Mouse (Mus musculus) mouse embryonic stem cell (cell line): ENCODE results near the gene Kcnj15.

Experiments used
- in situ Hi-C, 2 experiments: fragments of 300-500 bp; cut with MboI; formaldehyde crosslinking; loops; 1 replicate in 1 of 2; 3 replicates in 1 of 2; pipeline ENCODE4 v1.14.3; 2019 to 2020; ENCODE audit warnings: low sequenced_read_pairs in 2 of 2, low pct_unique_long_range_greater_than_20kb in 1 of 2, mixed read lengths in 1 of 2; ENCODE audit not compliant: unreplicated experiment in 1 of 2

The Kcnj15 gene

DNA sequence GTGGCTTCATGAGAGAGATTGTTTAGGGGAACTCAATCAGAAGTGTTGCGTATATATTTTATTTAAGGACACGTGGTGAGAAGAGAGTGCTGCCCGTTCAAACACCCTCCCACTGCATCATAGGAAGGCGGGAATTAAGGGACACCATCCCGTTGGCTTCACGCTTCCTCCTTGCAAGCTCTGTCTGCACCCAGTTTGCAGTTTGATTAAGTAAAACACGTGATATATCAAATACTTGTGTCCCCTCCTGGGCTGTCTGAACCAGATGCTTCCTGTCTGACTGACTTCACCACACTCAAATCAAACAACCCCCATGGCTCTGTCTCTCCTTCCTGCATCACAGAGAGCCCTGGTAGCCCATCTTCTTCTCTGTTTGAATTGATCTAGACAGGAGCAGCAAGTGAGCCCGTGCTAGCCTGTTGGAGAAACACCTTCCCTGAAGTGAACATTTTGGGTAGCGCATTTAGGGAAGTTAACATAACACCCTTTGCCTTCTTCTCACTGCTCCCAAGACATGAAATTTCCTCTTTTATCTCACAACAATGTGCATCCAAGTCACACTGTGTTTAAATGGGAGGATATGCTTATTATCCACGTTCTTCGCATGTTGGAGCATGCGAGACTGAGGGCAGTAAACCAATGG is 26.8 kb downstream of the Kcnj15 start:
- in situ Hi-C loops, result no loop called here

DNA sequence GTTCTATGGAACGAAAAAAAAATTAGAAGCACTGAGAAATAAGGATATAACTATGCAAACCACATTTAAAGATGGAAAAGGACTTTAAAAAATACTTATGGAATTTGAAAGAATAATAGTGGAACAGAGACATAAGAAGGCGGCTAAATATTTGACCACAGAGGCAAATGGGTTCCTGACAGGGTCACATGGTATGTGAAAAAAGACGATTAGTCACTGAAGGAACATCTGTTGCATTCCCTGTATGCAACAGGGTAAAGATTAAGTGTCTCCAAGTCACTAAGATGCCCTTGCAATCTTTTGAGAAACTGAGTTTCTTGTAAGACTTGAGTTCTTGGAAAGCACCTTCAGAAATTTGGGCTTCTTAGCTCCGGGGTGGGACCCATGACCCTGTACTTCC is 27.7 kb downstream of the Kcnj15 start:
- in situ Hi-C loops, result no loop called here

DNA sequence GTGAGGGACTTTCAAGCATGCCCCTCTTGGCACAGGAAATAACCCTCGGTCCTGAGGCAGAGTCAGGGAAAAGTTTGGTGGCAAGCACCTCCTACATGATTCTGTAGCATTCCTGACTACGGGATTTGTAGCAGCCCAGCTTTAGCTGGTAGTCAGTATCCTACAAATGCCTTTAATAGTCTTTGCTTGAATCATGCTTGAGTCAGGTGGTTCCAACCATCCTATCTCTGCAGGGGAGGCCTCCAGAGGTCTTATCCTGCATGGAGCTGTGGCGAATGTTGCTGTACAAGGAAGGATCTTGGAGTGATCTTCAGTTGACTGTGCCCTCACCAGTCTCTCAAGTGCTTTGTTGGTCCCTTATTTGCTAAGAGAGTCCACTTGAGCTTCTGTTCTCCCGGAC is 28.4 kb downstream of the Kcnj15 start:
- in situ Hi-C loops, result no loop called here

DNA sequence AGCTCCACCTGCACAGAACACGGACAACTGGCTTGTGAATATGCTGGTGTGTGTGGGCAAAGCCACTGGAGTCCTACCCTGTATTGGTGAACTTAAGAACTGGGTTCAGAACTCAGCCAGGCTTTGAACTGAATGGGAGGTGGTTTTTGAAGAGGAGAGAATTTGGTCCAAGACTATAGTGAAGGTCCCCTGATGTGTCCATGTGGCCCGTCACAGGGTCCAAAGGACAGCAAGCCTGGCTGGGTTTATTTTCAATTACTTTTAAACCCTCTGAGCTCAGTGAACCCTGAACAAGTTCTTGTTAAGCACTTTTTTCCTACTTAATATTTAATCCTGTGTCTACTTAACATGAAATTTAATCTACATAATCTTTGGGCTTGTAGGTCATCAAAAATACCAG is 30.3 kb downstream of the Kcnj15 start:
- in situ Hi-C loops, result no loop called here

DNA sequence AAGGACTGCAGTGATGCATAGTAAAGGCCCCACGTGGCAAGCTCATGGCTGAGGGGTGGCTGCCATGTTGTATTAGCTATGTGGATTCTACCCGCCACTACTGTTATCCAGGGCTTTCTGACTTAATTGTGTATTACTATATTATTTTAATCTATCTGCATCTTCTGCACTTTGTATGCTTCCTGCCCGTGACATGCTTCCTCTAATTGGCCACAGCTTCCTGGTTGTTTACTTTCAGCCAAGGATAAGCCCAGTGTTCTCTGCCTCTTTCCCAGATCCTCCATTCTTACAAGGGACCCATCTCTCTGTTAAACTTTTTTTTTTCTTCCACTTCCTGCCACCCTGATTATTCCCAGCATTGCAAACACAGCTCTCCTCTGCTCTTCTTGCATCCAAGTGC is 32.0 kb downstream of the Kcnj15 start:
- in situ Hi-C loops, result no loop called here

DNA sequence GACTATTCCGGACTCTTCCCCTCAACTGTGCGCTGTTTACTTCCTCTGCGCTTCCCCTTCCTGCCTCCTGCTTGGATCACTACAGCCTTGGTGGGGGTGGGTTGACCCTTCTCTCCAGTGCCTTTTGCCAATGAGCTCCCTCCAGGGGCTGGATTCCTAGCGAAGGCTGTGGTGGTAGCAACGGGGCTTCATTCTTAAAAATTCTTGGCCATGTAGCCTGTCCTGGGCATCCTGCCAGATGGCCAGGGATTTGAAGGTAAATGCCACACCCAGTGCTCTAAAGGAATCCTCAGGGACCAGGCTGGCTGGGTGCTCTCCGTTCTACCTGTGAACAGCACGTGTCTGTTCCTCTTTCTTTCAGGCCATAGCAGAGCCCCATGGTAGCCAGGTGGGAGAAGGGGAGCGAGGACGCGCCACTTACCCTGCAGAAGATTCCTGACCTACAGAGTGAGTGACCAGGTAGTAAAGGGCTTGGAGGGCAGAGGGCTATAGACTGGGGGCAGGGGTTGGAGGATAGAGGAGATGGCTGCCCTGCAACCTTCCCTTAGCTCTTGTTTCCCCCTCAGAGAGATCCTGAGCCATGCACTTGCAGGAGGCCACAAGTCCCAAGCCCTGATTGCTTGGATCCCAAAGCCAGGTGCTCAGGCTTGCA is 34.2 kb downstream of the Kcnj15 start:
- in situ Hi-C loops, result no loop called here

DNA sequence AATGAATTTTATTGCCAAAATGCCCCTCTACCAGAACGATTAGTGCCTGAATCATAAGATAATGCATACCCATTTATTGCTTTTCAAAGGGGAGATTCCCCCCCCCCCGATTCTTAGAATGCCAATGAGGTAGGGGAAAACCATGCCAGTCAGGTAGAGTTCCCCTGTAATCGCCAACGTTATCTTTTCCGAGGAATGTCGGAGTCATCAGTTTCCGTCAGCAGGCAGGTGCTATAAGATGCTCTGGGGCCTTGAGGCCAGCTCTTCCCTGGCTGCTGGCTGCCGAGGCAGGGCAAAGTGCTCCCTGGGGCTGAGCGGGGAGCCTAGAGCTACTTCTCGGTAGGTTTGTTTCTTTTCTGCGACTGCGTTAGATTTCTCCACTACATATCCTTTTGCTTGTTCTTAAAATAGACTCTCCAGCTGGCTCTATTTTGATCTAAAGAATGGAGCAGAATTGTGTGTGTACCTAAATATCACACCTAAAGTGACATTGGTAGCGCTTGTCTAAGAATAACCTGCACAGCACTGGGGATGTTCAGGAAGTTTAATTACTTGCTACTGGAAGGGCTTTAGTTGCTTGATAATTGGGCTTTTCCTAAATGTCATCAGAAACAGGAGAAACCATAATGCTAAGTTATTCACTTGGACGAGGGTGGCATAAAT is 35.6 kb downstream of the Kcnj15 start:
- in situ Hi-C loops, result no loop called here

DNA sequence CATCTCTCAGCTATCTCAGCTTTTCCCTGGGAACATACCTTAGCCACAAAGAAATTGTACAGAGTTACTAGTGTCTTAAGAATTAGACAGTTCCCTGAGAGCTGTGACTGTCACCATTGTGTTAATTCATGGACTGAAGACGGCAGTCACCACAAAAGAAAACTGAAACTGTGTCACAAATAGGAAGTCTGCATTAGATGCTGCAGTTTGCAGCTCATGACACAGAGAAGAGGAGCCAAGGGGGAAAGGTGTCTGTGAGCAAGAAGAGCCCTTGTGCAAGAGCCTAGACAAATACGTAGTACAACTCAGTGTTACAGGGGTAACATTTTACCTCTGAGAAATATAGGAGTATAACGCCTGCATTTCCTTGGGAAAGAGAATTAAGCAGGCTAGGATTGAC is 40.3 kb downstream of the Kcnj15 start:
- in situ Hi-C loops, result no loop called here

DNA sequence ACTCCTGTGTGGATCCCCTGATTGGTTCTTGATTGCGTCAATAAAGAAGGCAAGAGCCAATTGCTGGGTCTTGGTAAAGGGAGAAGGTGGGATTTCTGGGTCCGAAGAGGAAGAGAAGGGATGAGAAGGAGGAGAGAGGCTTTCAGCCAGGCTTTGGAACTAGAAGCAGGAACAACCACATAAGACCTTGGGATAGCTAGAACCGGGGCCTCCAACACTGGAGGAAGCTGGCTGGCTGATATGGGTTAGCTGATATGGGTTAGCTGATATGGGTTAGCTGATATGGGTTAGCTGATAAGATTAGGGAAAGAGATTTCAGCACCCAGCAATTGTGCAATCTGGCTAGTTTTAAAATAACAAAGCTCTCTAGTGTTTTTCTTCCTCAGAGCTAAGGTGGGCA is 44.3 kb downstream of the Kcnj15 start:
- in situ Hi-C loops, result no loop called here

DNA sequence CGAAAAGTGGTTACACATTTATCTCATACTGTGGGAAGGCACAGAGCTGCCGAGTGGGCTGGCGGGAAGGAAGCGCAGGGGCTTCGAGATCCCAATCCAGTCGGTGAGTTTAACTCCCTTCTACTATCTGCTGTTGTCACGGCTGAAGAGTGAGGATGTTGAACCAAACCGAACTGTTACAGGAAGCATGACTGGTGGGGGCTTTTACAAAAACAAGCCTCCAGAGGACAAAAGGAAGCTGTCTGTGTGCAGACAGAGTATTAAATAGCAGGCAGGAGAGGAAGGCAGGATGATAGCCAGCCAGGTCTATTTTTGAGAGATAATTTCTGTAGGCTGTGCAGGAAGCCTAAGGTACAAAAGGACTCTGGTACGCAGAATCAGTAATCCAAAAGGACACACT is 46.3 kb downstream of the Kcnj15 start:
- in situ Hi-C loops, result no loop called here

DNA sequence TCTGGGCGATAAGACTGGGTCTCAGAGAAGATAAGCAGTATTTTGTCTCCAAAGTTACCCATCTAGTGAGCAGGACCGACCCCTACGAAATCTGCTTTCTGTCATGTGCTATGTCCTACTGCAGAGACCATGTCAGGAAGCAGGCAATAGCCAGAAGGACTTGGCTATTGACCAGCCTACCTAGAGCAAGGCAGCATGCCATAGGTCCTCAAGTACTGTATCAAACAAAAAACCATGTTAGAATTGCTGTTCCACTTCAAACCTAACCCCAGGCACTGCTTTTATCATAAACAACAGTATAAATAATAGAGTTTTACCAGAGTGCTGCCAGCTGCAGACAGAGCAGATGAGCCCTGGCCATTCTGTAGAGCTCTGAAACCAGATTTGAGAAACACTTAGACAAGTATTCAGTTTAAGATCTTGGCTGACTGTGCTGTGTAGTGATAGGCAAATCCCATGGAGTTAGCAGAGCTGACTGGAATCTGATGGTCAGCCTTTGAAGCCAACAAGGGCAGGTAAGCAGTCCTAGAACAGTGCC is 50.5 kb downstream of the Kcnj15 start:
- in situ Hi-C loops, result no loop called here

DNA sequence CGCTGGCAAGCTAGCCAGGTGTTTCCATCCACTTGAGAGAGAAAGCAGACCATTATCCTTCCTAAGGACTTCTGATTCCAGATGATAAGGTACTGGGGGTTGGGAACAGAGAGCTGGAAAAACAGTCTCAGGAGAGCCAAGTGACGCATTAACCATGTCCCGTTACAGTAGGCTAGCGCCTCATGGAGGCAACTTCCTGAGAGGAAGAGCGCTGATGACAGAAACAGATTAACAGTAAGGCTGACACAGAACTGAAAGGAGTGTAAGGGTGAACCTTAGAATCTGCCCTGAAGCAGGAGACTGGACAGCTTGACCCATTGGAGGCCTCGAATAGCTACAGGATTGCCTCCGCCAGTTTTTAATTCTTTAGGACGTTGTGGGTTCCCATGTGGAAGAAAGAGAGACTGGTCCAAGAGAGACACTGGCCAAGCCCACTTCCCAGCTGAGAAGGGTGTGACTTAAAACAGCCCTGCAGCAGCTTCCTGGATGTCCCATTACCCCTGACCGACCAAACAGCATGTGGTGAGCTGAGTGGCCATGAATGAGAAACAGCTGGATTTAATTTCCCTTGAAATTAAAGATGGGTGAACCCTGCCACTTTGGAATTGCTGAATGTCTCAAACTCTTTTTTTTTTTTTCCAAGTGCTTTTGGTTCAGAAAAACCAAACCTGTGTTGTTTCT is 64.7 kb downstream of the Kcnj15 start:
- in situ Hi-C loops, result no loop called here

DNA sequence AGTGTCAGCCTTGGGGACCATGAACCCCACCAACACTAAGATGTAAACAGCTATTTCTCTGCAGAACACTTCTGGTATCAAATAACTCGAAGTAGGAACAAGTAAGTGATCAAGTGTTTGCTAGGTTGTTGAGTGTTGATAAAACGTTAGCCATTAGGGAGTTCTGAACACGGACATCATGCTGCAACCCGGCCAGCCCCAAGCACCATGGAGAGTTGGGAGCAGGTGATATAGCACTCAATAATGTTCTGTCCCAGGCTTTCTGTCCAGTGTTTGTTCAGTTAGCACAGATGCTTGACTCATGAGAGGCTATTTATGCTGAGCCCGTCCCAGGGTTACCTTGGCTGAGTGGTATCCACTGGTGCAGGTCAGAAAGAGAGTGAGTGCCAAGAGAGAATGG is 74.8 kb downstream of the Kcnj15 start:
- in situ Hi-C loops, result loop anchor here in 1 of 2 experiments (25.0 kb wide), 1 partner anchor 520 kb away; no protein-coding TSS in a partner anchor

DNA sequence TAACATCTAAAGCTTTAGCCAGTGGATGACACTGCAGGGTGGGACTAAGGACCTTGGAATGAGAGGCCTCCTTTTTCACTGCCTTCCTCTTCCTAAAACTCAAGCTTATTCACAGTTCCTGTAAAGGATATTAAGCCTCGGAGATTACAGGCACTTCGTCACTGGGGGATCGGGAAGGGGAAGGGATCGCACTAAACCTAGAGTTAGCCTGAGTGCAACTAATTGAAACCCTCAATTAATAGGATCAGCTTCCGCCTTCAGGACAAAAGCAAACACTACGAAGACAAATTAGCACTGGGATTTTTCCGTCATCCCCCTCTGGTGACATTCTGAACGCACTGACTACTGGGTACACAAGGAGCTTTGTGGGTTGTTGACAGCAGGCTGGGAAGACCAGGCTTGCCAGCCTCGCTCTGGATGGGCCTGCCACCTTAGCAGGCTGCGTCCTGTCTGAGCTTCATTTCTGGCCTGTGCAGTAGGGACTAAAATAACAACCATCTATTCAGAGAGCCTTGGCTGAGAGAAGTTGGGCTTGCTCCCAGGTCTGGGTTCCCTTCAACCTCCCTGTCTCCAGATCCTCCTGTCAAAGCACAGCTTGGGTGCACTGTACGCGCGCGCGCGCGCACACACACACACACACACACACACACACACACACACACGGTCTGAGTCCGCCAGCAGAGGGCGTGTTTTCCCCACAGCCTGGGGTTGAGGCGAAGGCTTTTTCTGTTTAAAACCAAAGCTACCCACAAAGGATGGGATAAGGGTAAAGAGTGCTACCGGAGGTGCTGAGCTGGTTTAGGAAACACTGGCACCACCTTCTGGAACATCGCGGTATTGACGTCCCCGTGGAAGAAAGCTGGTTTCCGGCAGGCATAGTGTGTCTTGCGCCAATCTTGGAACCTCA is 83.8 kb downstream of the Kcnj15 start:
- in situ Hi-C loops, result loop anchor here (10.0 to 25.0 kb wide), 3 partner anchors 216 to 529 kb away; no protein-coding TSS in a partner anchor

DNA sequence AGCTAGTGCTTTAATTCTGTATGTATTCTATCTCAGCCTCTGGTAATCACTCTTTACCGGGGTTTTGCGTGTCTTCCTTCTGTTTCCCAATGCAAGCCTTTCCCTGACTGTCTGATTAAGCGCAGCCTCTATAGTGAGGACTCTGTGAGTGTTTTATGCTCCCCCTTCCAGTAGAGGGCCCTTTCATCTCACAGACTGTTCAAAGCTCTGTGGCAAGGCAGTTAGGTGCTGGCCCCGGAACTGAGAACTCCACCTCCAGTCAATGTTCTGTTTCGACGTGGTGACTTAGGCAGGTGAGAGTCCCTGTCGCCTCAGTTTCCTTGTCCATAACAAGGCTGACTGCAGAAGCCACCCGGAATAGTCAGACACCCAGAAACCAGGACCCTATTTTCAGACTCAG is 84.7 kb downstream of the Kcnj15 start:
- in situ Hi-C loops, result loop anchor here (10.0 to 25.0 kb wide), 3 partner anchors 217 to 530 kb away; no protein-coding TSS in a partner anchor

DNA sequence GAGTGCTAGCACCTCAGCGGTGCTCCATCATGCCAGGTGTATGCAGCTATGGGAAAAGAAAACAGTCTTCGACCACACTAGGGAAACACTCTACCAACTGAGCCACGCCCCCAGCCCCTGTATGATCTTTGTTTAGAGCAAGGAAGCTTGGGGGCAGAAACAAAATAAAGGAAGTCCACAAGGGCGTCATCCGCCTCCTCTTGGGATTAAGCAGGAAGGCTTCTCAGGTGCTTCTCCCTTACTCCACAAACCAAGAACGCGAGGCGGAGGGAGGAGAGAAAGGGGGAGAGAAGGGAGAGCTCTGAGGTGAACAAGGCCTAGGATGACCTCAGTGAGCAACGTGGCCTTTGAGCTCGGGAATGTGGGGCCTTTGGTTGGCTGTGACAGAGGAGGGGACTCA is 87.6 kb downstream of the Kcnj15 start:
- in situ Hi-C loops, result loop anchor here (10.0 to 25.0 kb wide), 3 partner anchors 220 to 533 kb away; no protein-coding TSS in a partner anchor

DNA sequence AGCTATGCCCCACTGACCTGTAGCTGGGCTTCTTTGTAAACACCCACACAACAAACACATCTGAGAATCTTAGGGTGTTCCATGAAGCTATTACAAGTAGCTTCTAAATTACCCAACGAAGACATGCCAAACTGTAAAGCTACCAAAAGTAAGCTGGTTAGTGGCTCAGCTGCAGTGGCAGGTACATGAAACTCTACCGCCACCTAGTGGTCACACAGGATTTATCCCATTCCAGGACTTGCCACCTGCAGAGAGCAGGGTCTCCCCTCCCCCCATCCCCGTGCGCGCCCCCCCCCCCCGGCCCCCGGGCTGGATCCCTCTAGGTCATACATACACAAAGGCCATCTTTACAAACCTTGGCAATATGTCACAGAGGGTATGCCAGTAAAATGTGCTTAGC is 88.5 kb downstream of the Kcnj15 start:
- in situ Hi-C loops, result loop anchor here (10.0 to 25.0 kb wide), 3 partner anchors 221 to 534 kb away; no protein-coding TSS in a partner anchor

DNA sequence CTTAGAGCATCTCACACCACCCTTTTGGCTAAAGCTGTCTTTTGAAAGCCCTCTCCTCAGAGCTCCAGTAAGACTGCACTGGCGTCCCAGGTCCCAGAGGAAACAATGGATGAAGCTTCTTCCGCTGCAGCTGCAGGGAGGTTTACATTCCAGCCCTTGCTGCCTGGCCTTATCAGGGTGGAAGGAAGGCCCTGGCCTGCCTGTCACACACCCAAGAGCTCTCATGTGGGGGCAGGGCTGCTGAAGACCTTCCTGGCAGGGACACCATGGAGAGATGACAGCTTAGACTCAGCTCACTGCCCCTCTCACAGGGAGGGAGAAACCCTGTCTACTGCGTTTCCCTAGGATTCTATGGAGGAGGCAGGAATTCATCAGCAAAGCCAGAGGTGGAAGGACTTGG is 89.8 kb downstream of the Kcnj15 start:
- in situ Hi-C loops, result loop anchor here (10.0 to 25.0 kb wide), 3 partner anchors 222 to 535 kb away; no protein-coding TSS in a partner anchor
